Mouse (Mus musculus) thymus, adult 2 months (tissue): ENCODE measurements around the gene Tgm2.

Experiments used
- CTCF ChIP-seq: fragments of 200-500 bp; IDR thresholded peaks from 2 replicates; pipeline ENCODE4 v1.5.1; 2012; ENCODE audit warnings: mild to moderate bottlenecking, control low read depth, low read length, moderate library complexity, borderline replicate concordance; ENCODE audit not compliant: control insufficient read depth, poor library complexity, insufficient read depth; ENCODE audit errors: extremely low read depth
- POLR2A ChIP-seq: fragments of 200-500 bp; IDR thresholded peaks from 2 replicates; pipeline ENCODE4 v1.6.1; 2012; ENCODE audit warnings: mild to moderate bottlenecking, low read length, control low read depth, moderate library complexity; ENCODE audit not compliant: control insufficient read depth, poor library complexity, insufficient read depth; ENCODE audit errors: extremely low read depth

- TF ChIP-seq CTCF, result no peak
- TF ChIP-seq POLR2A, result no peak
Measured at GRCm38 (mm10) chr2:158141271-158141670, 5.0 kb downstream of the Tgm2 start.
